Mouse (Mus musculus): ENCODE measurements around the gene Mrpl24. TPM values are rescaled to one million over a fixed set of nuclear protein-coding genes. Genes with fewer than 3 reads are reported as not detected.

Gene Mrpl24
- polyA plus RNA-seq, 1 experiment from 2014 or later, result 75.0 TPM

DNA sequence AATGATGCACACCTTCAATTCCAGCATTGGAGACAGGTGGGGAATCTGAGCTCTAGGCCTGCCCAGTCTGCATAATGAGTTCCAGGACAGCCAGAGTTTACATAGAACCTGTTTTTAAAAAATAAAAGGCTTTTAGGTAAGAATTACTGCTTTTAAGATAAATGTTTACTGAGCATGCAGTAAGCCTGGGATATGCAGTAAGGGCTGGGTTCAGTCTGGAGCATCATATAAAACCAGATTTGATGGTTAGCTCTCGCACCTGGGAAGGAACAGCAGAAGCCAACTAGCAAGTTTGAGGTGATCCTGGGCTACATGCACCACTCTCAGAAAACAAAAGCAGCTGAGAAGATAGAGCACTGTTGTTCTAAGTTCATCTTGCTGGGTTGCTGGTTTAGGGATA is 755 bp upstream of the Mrpl24 start:
- DNase-seq (ENCODE audit: low spot score), result no peak
- Histone ChIP-seq H3K27ac (no peak overlapping the region), H3K27me3 (ENCODE audit: low read depth, poor library complexity, severe bottlenecking) (no peaks in the 10 kb centered on the region), H3K4me3 (no peak overlapping the region), H3K36me3 (peaks cover 67% of the 10 kb centered on the region), H3K4me1 (peaks cover 6% of the 10 kb centered on the region; the same call in 1 of the 2 replicates), H3K9me3 (replicated peaks) (no peaks in the 10 kb centered on the region)
- WGBS, result 92% methylated on average over 1 of the region's 1 CpGs

DNA sequence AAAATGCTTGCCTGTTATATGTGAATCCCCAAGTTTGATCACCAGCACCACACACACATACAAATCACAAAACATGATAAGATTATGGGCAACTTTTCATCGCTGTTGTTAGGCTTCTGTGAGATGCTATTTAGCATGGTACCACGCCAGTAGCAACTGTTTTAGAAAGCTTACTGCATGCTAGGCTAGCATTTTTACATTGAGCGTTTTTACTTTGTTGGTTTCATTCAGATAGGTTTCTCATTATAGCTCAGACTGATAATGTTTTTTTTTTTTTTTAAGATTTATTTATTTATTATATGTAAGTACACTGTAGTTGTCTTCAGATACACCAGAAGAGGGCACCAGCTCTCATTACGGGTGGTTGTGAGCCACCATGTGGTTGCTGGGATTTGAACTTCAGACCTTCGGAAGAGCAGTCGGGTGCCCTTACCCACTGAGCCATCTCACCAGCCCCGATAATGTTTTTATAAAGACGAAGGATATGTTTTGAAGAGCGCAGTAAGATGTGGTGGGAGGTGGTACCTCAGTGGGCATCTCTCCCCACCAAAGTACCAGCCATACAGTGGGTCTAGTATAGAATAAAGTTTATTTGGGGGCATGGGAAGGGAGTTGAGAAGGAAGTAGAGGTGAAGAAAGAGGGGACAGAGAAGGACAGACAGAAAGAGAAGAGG is 1.1 kb downstream of the Mrpl24 start:
- H3K4me1 ChIP-seq, result peaks cover 6% of the 10 kb centered on the region; the same call in 1 of the 2 replicates
- H3K36me3 ChIP-seq, result peaks cover 67% of the 10 kb centered on the region
- peak overlapping the region; percentile 83; the same call in 1 of the 2 replicates for H3K27ac ChIP-seq
- no peaks in the 10 kb centered on the region for H3K9me3 ChIP-seq (replicated peaks)
- no peak for DNase-seq (ENCODE audit: low spot score)
- 70% methylated on average over 9 of the region's 9 CpGs for WGBS
- H3K27me3 ChIP-seq (ENCODE audit: low read depth, poor library complexity, severe bottlenecking), result no peaks in the 10 kb centered on the region
- peak overlapping the region; percentile 63 for H3K4me3 ChIP-seq

DNA sequence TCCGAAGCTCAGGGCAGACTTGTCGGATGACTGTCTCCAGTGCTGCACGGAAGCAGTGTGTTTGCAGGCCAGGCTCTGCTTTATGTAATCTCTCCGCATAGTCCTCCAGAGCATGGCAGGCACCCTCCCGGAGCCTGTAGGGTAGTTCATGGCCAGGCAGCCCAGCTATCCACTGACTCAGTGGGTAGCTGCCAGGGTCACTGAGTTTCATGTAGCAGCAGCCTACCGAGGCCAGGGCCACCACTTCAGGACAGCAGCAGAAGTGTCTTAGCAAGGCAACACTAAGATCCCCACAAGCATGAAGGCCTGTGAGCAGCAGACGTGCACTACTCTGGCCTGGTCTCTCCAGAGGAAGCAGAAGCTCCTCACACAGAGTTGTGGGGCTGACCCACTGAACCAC is 5.7 kb downstream of the Mrpl24 start:
- Histone ChIP-seq H3K9me3 (replicated peaks) (no peaks in the 10 kb centered on the region), H3K36me3 (peaks cover 71% of the 10 kb centered on the region), H3K27ac (no peak overlapping the region), H3K4me3 (no peak overlapping the region), H3K27me3 (ENCODE audit: low read depth, poor library complexity, severe bottlenecking) (no peaks in the 10 kb centered on the region), H3K4me1 (peaks cover 11% of the 10 kb centered on the region)
- 85% methylated on average over 7 of the region's 7 CpGs for WGBS
- no peak for DNase-seq (ENCODE audit: low spot score)

DNA sequence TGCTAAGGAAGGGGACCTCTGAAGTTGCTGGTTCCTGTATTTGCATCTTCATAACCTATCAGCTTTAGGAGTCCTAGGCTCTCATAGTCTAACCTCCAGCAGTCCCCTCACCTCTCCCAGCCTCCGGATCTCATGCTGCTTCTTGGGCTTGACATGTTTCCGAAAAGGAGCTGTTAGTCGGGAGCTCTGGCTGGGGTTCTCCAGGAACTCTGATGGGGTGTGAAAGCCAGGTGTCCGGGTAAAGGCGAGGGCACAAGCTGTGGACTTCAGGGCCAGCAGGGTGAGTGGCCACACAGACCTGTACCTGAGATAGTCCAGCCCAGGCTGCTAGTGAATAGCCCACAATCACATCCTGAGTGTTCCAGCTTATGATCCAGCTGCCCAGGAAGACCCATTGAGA is 8.1 kb downstream of the Mrpl24 start:
- H3K9me3 ChIP-seq (replicated peaks), result no peaks in the 10 kb centered on the region
- H3K4me3 ChIP-seq, result no peak overlapping the region
- no peak for DNase-seq (ENCODE audit: low spot score)
- H3K4me1 ChIP-seq, result peaks cover 22% of the 10 kb centered on the region
- peaks cover 72% of the 10 kb centered on the region for H3K36me3 ChIP-seq
- no peak overlapping the region for H3K27ac ChIP-seq
- 91% methylated on average over 5 of the region's 5 CpGs for WGBS
- no peaks in the 10 kb centered on the region for H3K27me3 ChIP-seq (ENCODE audit: low read depth, poor library complexity, severe bottlenecking)

DNA sequence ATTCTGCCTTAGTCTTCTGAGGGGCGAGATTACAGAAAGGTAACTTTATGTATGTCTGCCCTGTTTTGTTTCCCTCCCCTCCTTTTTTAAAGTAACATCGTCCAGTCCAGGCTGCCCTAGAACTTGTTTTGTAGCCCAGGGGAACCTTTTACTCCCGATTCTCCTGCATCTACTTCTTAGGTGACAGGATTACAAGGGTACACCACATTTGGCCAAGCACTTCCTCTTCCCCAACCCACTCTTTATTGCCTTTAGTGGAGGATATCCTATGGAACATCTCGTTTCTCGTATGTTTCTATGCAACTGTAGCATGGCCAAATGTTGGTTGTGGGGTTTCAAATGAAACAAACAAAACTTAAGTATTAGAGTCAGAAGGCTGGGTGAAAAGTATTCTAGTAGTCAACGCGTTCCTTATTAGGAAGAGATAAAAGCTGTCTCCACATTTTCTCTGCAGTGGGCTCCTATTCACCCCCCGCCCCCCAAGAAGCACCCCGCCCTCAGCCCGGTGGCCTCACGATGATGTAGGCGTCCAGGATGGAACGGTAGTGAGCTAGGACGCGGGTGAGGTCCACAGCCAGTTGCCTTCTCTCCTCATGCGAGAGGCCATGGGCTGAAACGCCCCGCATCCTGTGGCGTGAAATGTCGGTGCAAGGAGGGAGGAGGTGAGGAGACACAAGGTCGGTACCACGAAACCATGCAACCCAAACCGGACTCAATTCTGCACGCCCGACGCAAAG is 10.2 kb downstream of the Mrpl24 start:
- Histone ChIP-seq H3K9me3 (replicated peaks) (no peaks in the 10 kb centered on the region), H3K36me3 (peaks cover 72% of the 10 kb centered on the region)
- 6% methylated on average over 26 of the region's 26 CpGs for WGBS

DNA sequence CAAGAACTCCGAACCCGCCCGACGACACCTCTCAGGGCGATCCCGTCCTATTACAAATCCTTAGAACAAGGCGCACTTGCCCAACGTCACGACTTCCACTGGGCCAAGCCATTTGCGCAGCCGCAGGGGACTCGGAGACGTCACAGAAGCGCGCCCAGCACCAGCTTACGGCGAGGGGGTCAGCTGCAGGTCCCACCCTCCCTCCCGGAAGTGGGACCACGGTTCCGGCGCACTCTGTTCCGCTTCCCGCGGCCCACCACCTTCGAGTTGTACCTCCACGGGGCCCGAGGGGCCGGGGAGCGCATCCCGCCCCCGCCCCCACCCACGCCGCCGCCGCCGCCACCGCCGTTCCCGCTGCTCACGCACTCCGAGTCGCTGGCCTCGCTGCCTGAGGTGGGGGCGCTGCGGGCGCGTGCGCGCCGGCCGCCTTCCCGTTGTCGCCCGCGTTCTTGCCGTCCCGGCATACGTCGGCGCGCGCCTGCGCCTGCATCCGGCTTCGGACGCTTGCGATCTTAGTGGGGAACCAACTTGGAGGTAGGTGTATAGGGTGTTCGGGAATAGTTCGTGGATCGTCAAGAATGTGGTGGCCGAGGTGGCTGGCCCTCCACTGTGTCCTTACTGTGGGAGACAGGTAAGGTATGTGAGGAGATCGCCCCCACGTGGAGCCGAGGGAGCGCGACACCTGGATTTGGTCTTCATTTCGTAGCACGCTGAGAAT is 10.9 kb downstream of the Mrpl24 start, which contains the start of the genes Isg20l2 and Rrnad1:
Gene Isg20l2 (plus strand): TSS at position 237 of the 718 bp plus-strand sequence.
Gene Rrnad1 (minus strand): TSS at position 640 of the 718 bp plus-strand sequence.
- peaks cover 27% of the 10 kb centered on the region for H3K4me1 ChIP-seq
- no peaks in the 10 kb centered on the region for H3K9me3 ChIP-seq (replicated peaks)
- H3K27ac ChIP-seq, result peak within 1 kb of the TSS; percentile 91
- peaks cover 72% of the 10 kb centered on the region for H3K36me3 ChIP-seq
- DNase-seq (ENCODE audit: low spot score), result peak; percentile 99
- WGBS, result under 1% methylated on average over 78 of the region's 78 CpGs
- peak within 1 kb of the TSS; percentile 75 for H3K4me3 ChIP-seq
- H3K27me3 ChIP-seq (ENCODE audit: low read depth, poor library complexity, severe bottlenecking), result no peaks in the 10 kb centered on the region

More for the DNA sequence above, 10.2 kb downstream of the Mrpl24 start:
- Histone ChIP-seq H3K27me3 (ENCODE audit: low read depth, poor library complexity, severe bottlenecking) (no peaks in the 10 kb centered on the region), H3K4me1 (peaks cover 25% of the 10 kb centered on the region), H3K27ac (peak overlapping the region; percentile 91), H3K4me3 (peak overlapping the region; percentile 75)
- no peak for DNase-seq (ENCODE audit: low spot score)

DNA sequence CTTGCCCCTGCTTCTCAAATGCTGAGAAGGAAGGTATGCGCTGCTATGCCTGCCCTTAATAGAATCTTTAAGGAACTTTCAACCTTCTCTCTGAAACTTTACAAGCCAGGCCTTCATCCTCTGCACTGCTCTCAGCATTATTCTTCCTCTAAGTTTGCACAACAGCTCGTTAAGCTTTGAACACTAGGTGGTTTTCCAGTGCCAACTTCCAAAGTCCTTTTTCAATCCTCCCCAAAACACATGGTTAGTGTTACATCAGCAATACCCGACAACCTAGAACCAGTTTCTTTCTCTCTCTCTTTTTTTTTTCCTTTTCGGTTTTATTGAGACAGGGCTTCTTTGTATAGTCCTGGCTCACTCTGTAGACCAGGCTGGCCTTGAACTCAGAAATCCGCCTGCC is 14.7 kb downstream of the Mrpl24 start:
- Histone ChIP-seq H3K27me3 (ENCODE audit: low read depth, poor library complexity, severe bottlenecking) (no peaks in the 10 kb centered on the region), H3K36me3 (peaks cover 79% of the 10 kb centered on the region), H3K4me1 (peaks cover 30% of the 10 kb centered on the region), H3K27ac (no peak overlapping the region), H3K4me3 (no peak overlapping the region), H3K9me3 (replicated peaks) (no peaks in the 10 kb centered on the region)
- WGBS, result 88% methylated on average over 5 of the region's 5 CpGs
- no peak for DNase-seq (ENCODE audit: low spot score)

DNA sequence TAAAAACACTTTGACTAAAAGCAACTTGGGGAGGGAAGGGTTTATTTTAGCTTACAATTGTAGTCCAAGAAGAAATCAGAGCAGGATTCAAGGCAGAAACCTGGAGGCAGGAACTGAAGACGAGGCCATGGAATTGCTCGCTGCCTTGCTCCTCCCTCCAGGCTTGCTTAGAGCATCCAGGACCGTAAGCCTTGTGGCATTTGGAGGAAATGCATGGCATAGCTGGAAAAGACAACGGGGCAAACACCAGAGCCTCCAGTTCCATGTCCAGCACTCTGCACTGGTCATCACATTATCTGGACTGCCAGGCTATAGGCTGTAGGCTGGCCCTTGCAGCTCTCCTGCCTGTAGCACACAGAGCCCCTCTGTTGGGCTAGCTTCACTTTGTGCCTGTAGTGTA is 15.2 kb downstream of the Mrpl24 start:
- no peaks in the 10 kb centered on the region for H3K9me3 ChIP-seq (replicated peaks)
- no peak overlapping the region for H3K4me3 ChIP-seq
- 77% methylated on average over 4 of the region's 4 CpGs for WGBS
- H3K4me1 ChIP-seq, result peaks cover 26% of the 10 kb centered on the region
- peaks cover 83% of the 10 kb centered on the region for H3K36me3 ChIP-seq
- DNase-seq (ENCODE audit: low spot score), result no peak
- H3K27me3 ChIP-seq (ENCODE audit: low read depth, poor library complexity, severe bottlenecking), result no peaks in the 10 kb centered on the region
- H3K27ac ChIP-seq, result no peak overlapping the region

DNA sequence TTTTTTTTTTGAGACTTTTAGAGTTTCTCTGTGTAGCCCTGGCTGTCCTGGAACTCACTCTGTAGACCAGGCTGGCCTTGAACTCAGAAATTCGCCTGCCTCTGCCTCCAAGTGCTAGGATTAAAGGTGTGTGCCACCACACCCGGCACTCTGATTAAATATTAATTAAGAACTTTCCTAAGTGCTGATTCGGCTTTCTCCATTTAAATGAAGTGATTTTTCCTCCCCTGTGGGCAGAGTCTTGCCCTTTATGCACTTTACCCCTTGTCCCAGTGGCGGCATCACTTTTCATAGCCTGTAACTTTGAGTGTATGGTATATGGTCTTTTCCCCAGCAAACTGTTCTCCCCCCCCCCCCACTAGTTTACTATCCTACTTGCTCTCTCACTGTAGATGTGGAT is 15.9 kb downstream of the Mrpl24 start:
- Histone ChIP-seq H3K4me3 (no peak overlapping the region), H3K4me1 (peaks cover 26% of the 10 kb centered on the region), H3K9me3 (replicated peaks) (no peaks in the 10 kb centered on the region), H3K36me3 (peaks cover 90% of the 10 kb centered on the region), H3K27ac (no peak overlapping the region), H3K27me3 (ENCODE audit: low read depth, poor library complexity, severe bottlenecking) (no peaks in the 10 kb centered on the region)
- 86% methylated on average over 4 of the region's 4 CpGs for WGBS
- no peak for DNase-seq (ENCODE audit: low spot score)

DNA sequence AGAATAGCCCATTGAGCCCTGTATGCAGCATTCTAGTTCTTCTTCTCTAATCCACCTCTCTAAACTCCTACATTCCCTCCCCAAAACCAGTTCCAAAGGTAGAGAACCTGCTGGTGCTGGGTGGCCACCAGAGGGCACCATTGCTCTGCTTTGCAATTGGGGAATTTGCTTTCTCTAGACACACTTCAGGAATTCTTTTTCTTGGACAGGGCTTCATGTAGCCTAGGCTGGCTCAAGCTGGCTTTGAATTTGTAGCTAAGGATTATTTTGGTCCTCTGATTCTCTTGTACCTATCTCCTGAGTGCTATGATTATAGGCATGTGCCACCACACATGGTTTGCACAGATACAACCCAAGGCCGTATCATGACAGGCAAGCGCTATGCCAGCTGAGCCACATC is 16.5 kb downstream of the Mrpl24 start:
- WGBS, result 97% methylated on average over 2 of the region's 2 CpGs
- no peak overlapping the region for H3K4me3 ChIP-seq
- no peak overlapping the region; the same call in 1 of the 2 replicates for H3K27ac ChIP-seq
- H3K27me3 ChIP-seq (ENCODE audit: low read depth, poor library complexity, severe bottlenecking), result no peaks in the 10 kb centered on the region
- H3K4me1 ChIP-seq, result peaks cover 26% of the 10 kb centered on the region
- DNase-seq (ENCODE audit: low spot score), result peak; percentile 93
- H3K9me3 ChIP-seq (replicated peaks), result no peaks in the 10 kb centered on the region
- peaks cover 96% of the 10 kb centered on the region for H3K36me3 ChIP-seq

DNA sequence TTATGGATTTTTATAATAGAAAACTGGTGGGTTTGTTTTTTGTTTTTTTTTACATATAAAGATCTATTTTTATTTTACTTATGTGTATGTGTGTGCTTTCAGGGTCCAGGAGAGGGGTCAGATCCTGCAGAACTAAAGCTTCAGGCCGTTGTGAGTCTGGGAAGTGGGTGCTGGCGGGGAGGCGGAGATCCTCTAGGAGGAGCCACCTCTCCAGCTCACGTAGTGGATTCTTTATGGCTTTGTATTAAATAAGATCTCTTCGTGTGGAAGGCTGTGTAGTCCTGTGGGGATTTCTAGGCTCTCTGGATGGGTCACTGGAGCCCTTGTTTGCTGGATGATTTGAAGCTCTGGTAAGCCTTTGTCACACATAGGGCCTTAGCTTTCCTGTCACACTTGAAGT is 21.3 kb downstream of the Mrpl24 start:
- H3K4me1 ChIP-seq, result peaks cover 31% of the 10 kb centered on the region
- no peak overlapping the region for H3K27ac ChIP-seq
- H3K36me3 ChIP-seq, result peaks cover 95% of the 10 kb centered on the region
- no peaks in the 10 kb centered on the region for H3K9me3 ChIP-seq (replicated peaks)
- no peak overlapping the region for H3K4me3 ChIP-seq
- DNase-seq (ENCODE audit: low spot score), result no peak
- WGBS, result 81% methylated on average over 5 of the region's 5 CpGs
- H3K27me3 ChIP-seq (ENCODE audit: low read depth, poor library complexity, severe bottlenecking), result no peaks in the 10 kb centered on the region

DNA sequence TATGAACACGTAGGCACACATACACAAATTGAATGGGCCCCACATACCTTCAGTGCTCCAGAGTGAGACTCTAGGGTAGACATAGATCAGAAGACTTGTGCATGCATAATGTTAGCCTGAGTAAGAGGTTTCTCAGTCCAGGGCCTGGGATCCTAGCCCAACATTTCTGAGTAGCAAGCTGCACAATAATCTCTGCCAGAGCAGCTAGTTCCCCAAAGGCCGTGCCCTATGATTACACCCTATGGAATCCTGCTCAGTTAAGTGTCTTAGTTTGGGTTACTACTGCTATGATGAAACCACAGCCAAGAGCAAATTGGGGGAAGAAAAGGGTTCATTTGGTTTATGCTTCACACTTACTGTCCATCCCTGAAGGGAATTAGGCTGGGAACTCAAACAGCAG is 23.2 kb downstream of the Mrpl24 start:
- Histone ChIP-seq H3K27me3 (ENCODE audit: low read depth, poor library complexity, severe bottlenecking) (no peaks in the 10 kb centered on the region), H3K4me1 (peaks cover 44% of the 10 kb centered on the region), H3K9me3 (replicated peaks) (no peaks in the 10 kb centered on the region), H3K36me3 (peaks cover 76% of the 10 kb centered on the region), H3K27ac (no peak overlapping the region), H3K4me3 (no peak overlapping the region)
- no peak for DNase-seq (ENCODE audit: low spot score)
- WGBS, result 96% methylated on average over 2 of the region's 2 CpGs

DNA sequence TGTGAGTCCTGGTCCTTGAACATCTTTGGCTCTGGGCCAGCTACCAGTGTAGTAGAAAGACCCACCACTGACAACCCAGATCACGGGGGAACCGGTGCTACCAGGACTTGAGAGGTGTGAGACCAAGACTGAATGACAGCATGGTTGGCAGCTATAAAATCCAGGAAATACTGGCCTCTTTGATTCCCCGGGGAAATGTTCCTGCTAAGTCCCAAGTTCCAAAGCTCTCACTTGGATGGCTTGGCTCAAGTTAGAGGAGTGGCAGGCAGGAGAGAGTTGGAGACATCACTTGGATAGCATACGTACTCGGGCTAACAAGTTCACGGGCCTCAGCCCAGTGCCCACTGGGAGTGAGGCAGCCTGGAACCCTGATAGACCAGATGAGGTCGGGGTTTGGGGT is 24.3 kb downstream of the Mrpl24 start:
- Histone ChIP-seq H3K27me3 (ENCODE audit: low read depth, poor library complexity, severe bottlenecking) (no peaks in the 10 kb centered on the region), H3K36me3 (peaks cover 65% of the 10 kb centered on the region), H3K27ac (peak overlapping the region; percentile 53; the same call in 1 of the 2 replicates), H3K9me3 (replicated peaks) (no peaks in the 10 kb centered on the region), H3K4me1 (peaks cover 55% of the 10 kb centered on the region), H3K4me3 (no peak overlapping the region)
- WGBS, result 58% methylated on average over 7 of the region's 7 CpGs
- no peak for DNase-seq (ENCODE audit: low spot score)

All from limb, embryonic 10.5 days (tissue).